Mouse (Mus musculus): Measurements from ENCODE around the gene Gpr61. TPM values are rescaled to one million over a fixed set of nuclear protein-coding genes. Genes with fewer than 3 reads are reported as not detected.

Gene Gpr61
- polyA plus RNA-seq, 1 experiment: 0.05 TPM

DNA sequence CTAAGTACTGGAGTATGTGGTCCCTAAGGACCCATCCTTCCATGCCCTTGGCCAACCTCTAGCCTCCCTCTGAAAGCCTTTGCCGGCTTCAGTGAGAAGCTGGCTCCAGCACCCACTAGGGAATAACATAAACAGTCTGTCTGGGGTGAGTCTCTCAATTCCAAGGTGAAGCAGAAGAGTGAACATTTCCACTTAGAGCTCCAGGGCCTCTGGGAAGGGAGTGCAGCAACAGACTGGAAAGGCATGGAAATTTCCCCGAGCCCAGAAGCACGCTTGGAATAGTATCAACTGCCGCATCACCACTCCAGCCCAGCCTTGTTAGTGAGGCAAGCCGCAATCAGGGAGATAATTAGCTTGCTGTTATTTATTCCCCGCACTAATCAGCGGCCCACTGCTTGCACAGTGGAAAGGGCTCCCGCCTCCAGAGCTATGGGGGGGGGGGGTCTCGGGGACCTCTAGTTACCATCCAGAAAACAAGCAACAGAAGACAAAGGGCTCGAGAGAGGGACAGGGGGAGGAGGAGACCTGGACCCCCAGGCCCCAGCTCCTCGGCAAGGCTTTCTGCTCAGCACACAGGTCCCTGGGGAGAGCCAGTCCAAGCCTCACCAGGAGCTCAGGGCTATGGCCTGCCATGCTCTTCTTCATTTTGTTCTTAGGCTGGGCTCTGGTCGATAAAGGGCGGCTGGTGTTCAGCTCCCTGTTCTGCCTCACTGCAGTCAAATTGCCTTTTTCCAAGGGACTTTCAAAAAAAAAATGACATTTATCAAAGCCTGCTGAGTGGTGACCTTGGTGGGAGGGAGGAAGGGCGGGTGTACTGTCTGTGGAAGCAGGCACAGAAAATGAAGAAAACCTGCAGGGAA lies 20.2 kb upstream of the Gpr61 start:
- H3K4me1 ChIP-seq (ENCODE audit: control insufficient read depth, insufficient read depth, insufficient read length, low read length): no peaks in the 10 kb centered on the region
- H3K36me3 ChIP-seq (ENCODE audit: control insufficient read depth, insufficient read depth, low read length): no peaks in the 10 kb centered on the region
- no peak overlapping the region for H3K4me3 ChIP-seq (ENCODE audit: low read depth, low read length)
- no peak overlapping the region for H3K27ac ChIP-seq (ENCODE audit: insufficient read depth, low read depth, low read length)
- no peaks in the 10 kb centered on the region for H3K27me3 ChIP-seq (ENCODE audit: control insufficient read depth, insufficient read depth, low read length)
- 55% methylated on average over 14 of the region's 14 CpGs for WGBS
- TF ChIP-seq CTCF (IDR thresholded peaks at IDR 0.05; ENCODE audit: extremely low read depth, insufficient read length, insufficient replicate concordance, low read depth, low read length): no peak
- no peak for TF ChIP-seq POLR2A (IDR thresholded peaks at IDR 0.05; ENCODE audit: low read depth, low read length)

DNA sequence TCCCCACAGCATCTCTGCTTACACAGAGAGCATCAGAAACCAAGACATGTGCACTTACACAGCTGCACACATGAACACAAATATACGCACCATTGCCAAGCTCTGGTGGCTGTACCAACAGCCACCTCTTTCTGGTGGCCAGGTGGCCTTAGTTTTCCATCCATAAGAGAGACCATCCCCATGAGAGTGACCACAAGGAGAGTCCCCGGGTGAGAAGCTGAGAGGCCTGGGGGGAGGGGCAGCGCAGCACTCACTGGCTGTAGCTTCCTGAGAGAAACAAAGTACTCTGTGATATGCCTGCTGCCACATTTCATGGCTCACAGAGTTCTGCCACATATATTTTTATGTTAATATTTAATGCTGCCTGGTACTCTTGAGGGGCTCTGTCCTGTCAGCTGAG lies 14.5 kb upstream of the Gpr61 start:
- Histone ChIP-seq H3K36me3 (ENCODE audit: control insufficient read depth, insufficient read depth, low read length) (no peaks in the 10 kb centered on the region), H3K4me1 (ENCODE audit: control insufficient read depth, insufficient read depth, insufficient read length, low read length) (peaks cover 9% of the 10 kb centered on the region), H3K27ac (ENCODE audit: insufficient read depth, low read depth, low read length) (no peak overlapping the region), H3K4me3 (ENCODE audit: low read depth, low read length) (no peak overlapping the region), H3K27me3 (ENCODE audit: control insufficient read depth, insufficient read depth, low read length) (no peaks in the 10 kb centered on the region)
- TF ChIP-seq POLR2A (IDR thresholded peaks at IDR 0.05; ENCODE audit: low read depth, low read length): no peak
- TF ChIP-seq CTCF (IDR thresholded peaks at IDR 0.05; ENCODE audit: extremely low read depth, insufficient read length, insufficient replicate concordance, low read depth, low read length): no peak
- 72% methylated on average over 3 of the region's 3 CpGs for WGBS

DNA sequence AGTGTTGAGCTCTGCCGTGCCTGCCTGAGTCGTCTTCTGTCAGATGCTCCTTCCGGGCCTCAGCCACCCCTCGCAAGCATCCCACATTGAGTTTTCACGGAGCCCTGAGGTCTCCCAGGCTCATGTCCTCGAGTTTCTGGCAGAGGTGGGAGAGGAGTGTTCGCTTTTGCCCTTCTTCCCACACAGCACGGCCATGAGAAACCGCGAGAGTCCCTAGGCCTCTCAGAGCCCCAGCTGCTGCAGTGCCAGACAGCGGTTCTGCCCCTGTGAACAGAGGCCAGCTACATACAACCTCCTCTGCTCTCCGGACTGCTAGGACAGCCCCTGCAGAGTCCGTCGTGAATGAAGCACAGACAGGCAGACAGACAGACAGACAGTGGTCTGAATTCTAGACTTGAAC lies 12.8 kb upstream of the Gpr61 start:
- TF ChIP-seq CTCF (IDR thresholded peaks at IDR 0.05; ENCODE audit: extremely low read depth, insufficient read length, insufficient replicate concordance, low read depth, low read length) (no peak), POLR2A (IDR thresholded peaks at IDR 0.05; ENCODE audit: low read depth, low read length) (no peak)
- Histone ChIP-seq H3K4me1 (ENCODE audit: control insufficient read depth, insufficient read depth, insufficient read length, low read length) (peaks cover 9% of the 10 kb centered on the region), H3K36me3 (ENCODE audit: control insufficient read depth, insufficient read depth, low read length) (no peaks in the 10 kb centered on the region), H3K27me3 (ENCODE audit: control insufficient read depth, insufficient read depth, low read length) (no peaks in the 10 kb centered on the region), H3K4me3 (ENCODE audit: low read depth, low read length) (no peak overlapping the region), H3K27ac (ENCODE audit: insufficient read depth, low read depth, low read length) (no peak overlapping the region)
- 71% methylated on average over 14 of the region's 14 CpGs for WGBS

DNA sequence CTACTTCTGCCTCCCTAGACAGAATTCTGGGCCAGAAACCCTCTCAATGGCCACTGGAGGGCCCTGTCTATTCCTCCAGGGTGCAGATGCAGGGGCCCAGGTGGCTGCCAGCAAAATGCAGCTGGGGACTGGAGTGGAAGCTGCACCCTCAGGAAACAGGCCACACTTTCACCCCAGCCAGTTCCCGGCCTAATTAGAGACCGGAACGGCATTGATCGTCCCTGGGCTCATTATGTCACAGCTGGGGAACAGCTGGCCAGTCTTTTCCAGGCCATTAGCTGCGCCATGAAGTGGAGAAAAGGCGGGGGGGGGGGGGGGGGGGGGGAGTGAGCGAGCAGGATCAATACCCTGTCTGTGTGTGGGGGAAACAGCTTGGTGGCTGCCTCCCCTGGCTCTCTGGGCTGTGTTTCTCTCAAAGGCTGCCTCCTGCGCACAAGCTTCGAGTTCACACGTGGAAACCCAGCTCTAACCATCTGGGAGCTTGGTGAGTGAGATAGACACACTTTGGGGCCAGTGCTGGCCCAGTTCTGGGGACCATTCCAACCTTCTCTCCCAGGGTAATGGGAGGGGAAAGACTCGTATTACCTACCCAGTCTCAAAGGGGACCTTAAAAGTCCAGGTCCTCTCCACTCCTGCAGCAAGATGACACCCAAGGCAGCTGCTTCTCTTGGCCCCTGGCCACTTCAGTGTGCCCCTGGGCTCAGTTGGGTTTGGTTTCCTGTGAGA lies 12.0 kb upstream of the Gpr61 start:
- Histone ChIP-seq H3K4me1 (ENCODE audit: control insufficient read depth, insufficient read depth, insufficient read length, low read length) (peaks cover 9% of the 10 kb centered on the region), H3K36me3 (ENCODE audit: control insufficient read depth, insufficient read depth, low read length) (no peaks in the 10 kb centered on the region), H3K27ac (ENCODE audit: insufficient read depth, low read depth, low read length) (no peak overlapping the region), H3K27me3 (ENCODE audit: control insufficient read depth, insufficient read depth, low read length) (no peaks in the 10 kb centered on the region), H3K4me3 (ENCODE audit: low read depth, low read length) (no peak overlapping the region)
- WGBS: 46% methylated on average over 11 of the region's 11 CpGs
- TF ChIP-seq CTCF (IDR thresholded peaks at IDR 0.05; ENCODE audit: extremely low read depth, insufficient read length, insufficient replicate concordance, low read depth, low read length): no peak
- TF ChIP-seq POLR2A (IDR thresholded peaks at IDR 0.05; ENCODE audit: low read depth, low read length): no peak

DNA sequence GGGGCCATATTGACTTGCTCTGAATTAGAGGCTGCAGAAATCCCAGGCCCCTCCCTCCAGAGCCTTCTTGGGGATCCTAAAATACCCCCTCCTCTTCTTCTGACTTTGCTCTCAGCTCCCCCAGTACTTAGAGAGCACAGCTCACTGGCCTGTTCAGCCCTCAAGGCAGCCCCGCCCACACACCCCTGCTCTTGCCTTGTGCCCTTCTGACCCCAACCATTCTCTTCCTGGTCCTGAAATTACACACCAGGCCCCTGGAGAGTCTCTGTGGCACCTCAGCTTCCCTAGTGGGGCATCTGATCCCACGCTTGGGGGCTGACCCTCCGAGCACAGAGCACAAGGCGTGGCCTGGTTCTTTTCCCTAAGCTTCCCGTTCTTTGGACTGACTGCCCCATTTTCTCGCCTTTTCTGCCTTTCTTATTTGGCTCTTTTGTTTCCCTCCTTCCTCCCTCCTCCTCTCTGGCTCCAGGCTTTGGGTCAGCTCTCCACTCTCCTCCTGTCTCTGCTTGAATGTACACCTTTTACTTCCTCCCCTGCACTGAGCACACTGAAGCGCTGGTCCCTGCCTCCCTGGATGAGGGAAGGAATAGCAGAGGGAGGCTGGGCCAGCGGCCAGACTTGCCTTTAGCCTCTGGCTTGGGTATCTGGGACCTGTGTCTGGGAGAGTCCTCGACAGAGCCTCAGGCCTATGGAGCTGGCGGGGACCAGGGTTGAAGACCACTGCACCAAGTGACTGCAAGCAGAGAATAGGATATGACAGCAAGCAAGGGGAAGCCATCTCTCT lies 11.0 kb upstream of the Gpr61 start:
- TF ChIP-seq POLR2A (IDR thresholded peaks at IDR 0.05; ENCODE audit: low read depth, low read length): no peak
- Histone ChIP-seq H3K27ac (ENCODE audit: insufficient read depth, low read depth, low read length) (no peak overlapping the region), H3K4me3 (ENCODE audit: low read depth, low read length) (no peak overlapping the region), H3K4me1 (ENCODE audit: control insufficient read depth, insufficient read depth, insufficient read length, low read length) (peaks cover 9% of the 10 kb centered on the region), H3K27me3 (ENCODE audit: control insufficient read depth, insufficient read depth, low read length) (no peaks in the 10 kb centered on the region), H3K36me3 (ENCODE audit: control insufficient read depth, insufficient read depth, low read length) (no peaks in the 10 kb centered on the region)
- 32% methylated on average over 10 of the region's 10 CpGs for WGBS

DNA sequence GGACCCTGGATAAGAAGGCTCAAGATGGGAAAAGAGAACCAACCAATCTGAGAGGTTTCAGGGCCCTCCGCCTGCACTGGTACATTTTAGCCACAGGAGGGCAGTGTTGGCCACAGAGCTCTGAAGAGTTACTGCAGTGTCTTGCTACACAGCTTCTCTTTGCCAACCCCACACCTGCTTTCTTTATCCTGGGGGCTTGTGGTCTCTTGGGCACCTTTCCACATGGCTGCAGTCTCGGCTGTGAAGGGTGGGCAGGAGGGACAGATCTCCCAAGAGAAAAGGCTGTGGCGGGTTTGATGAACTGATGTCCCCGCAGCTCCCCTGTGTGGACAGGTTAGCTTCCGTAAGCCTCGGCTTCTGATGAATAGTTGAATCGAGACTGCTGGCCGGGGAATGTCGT lies 10.1 kb upstream of the Gpr61 start:
- Histone ChIP-seq H3K36me3 (ENCODE audit: control insufficient read depth, insufficient read depth, low read length) (no peaks in the 10 kb centered on the region), H3K27ac (ENCODE audit: insufficient read depth, low read depth, low read length) (no peak overlapping the region), H3K4me3 (ENCODE audit: low read depth, low read length) (peak overlapping the region; percentile 50), H3K4me1 (ENCODE audit: control insufficient read depth, insufficient read depth, insufficient read length, low read length) (peaks cover 9% of the 10 kb centered on the region), H3K27me3 (ENCODE audit: control insufficient read depth, insufficient read depth, low read length) (no peaks in the 10 kb centered on the region)
- TF ChIP-seq POLR2A (IDR thresholded peaks at IDR 0.05; ENCODE audit: low read depth, low read length) (peak; percentile 29; the same call in 1 of the 2 replicates), CTCF (IDR thresholded peaks at IDR 0.05; ENCODE audit: extremely low read depth, insufficient read length, insufficient replicate concordance, low read depth, low read length) (peak; percentile 96)
- 6% methylated on average over 9 of the region's 9 CpGs for WGBS

DNA sequence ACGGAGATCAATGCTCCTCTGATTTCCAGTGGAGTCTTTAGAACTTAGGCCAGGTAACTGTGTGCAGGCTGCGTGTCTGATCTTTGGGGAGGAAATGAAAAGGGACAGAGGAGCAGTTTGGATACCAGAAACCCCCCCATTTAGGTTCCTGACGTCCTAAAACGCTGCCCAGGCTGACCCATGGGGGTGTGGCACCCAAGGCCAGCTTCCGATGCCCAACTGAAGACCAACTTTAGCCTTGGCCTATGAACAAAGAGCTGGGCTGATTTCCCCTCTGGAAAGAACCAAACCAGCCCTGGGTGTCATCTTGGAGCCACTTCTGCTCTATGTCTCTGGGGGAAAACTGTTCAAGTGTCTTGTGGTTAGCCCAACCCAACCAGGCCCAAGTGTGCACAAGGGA lies 9.4 kb upstream of the Gpr61 start:
- WGBS: 61% methylated on average over 5 of the region's 5 CpGs
- Histone ChIP-seq H3K36me3 (ENCODE audit: control insufficient read depth, insufficient read depth, low read length) (no peaks in the 10 kb centered on the region), H3K4me3 (ENCODE audit: low read depth, low read length) (no peak overlapping the region), H3K4me1 (ENCODE audit: control insufficient read depth, insufficient read depth, insufficient read length, low read length) (peaks cover 9% of the 10 kb centered on the region), H3K27ac (ENCODE audit: insufficient read depth, low read depth, low read length) (no peak overlapping the region), H3K27me3 (ENCODE audit: control insufficient read depth, insufficient read depth, low read length) (no peaks in the 10 kb centered on the region)
- TF ChIP-seq CTCF (IDR thresholded peaks at IDR 0.05; ENCODE audit: extremely low read depth, insufficient read length, insufficient replicate concordance, low read depth, low read length) (no peak), POLR2A (IDR thresholded peaks at IDR 0.05; ENCODE audit: low read depth, low read length) (no peak)

All from small intestine, adult 2 months (tissue).